Mouse (Mus musculus) midbrain, embryonic 11.5 days (tissue): ENCODE data around the gene Vtcn1. TPM values are rescaled to one million over a fixed set of nuclear protein-coding genes. Genes with fewer than 3 reads are reported as not detected.

Source experiments
- polyA plus RNA-seq: library from polyadenylated mRNA; unstranded; fragments of >200 nt; fragmentation: Nextera tagmentation; extraction: Ambion mirVana; gene quantifications from 2 replicates; pipeline ENCODE4 v1.2.1, GENCODE M21; 2014

Gene Vtcn1
- polyA plus RNA-seq, 1 experiment from 2014 or later = not detected

Other genes starting within 250 kb of the Vtcn1 start
- gene Man1a2, start 140.0 kb upstream of the Vtcn1 start, polyA plus RNA-seq = 36.9 and 46.3 TPM in 2 replicates
- gene Trim45, start 96.7 kb downstream of the Vtcn1 start, polyA plus RNA-seq = 3.9 and 4.0 TPM in 2 replicates
- gene Ttf2, start 144.2 kb downstream of the Vtcn1 start, polyA plus RNA-seq = 24.7 and 26.9 TPM in 2 replicates
- not detected in 2 replicates for gene Cd101, start 204.1 kb downstream of the Vtcn1 start, polyA plus RNA-seq